Mouse (Mus musculus) forebrain, embryonic 16.5 days (tissue): Measurements from ENCODE around the gene Klhl25. TPM values are rescaled to one million over a fixed set of nuclear protein-coding genes. Genes with fewer than 3 reads are reported as not detected.
"Not testable (repeated sequence)": the region's sequence is repeated elsewhere in the genome, so short reads cannot be mapped to it uniquely, and the experiment has no call there.

ENCODE experiments used
- ATAC-seq: fragments of 200-750 bp; cut with Nextera tagmentation; 2 replicates; pipeline ENCODE4 v1.8.0; 2017; ENCODE audit warnings: mild to moderate bottlenecking, moderate library complexity
- H3K27ac ChIP-seq: fragments of 300-500 bp; sonication (generic); 2 replicates; pipeline ENCODE4 v1.5.1; 2014; ENCODE audit warnings: low read length, control low read depth
- H3K27me3 ChIP-seq: fragments of 300-500 bp; sonication (generic); replicated peaks from 2 replicates; pipeline ENCODE4 v1.6.1; 2014; ENCODE audit warnings: low read length; ENCODE audit not compliant: control insufficient read depth, insufficient read depth
- H3K36me3 ChIP-seq: fragments of 300-500 bp; sonication (generic); 2 replicates; pipeline ENCODE4 v1.6.1; 2014; ENCODE audit not compliant: control insufficient read depth, insufficient read depth
- H3K4me1 ChIP-seq: fragments of 300-500 bp; sonication (generic); replicated peaks from 2 replicates; pipeline ENCODE4 v1.6.1; 2014; ENCODE audit warnings: low read length; ENCODE audit not compliant: control insufficient read depth, insufficient read depth
- H3K4me2 ChIP-seq: fragments of 300-500 bp; sonication (generic); 2 replicates; pipeline ENCODE4 v1.6.1; 2014; ENCODE audit warnings: mild to moderate bottlenecking, low read length, control low read depth
- H3K4me3 ChIP-seq: fragments of 300-500 bp; sonication (generic); replicated peaks from 2 replicates; pipeline ENCODE4 v1.5.1; 2014; ENCODE audit warnings: mild to moderate bottlenecking, low read length, control low read depth
- H3K9ac ChIP-seq: fragments of 300-500 bp; sonication (generic); replicated peaks from 2 replicates; pipeline ENCODE4 v1.6.1; 2014; ENCODE audit warnings: low read depth, low read length, control low read depth
- H3K9me3 ChIP-seq: fragments of 300-500 bp; sonication (generic); 2 replicates; pipeline ENCODE4 v1.6.1; 2016; ENCODE audit warnings: low read length; ENCODE audit not compliant: control insufficient read depth
- WGBS: fragments of 180-500 bp; shearing (Covaris S2); extraction: QIAGEN DNeasy Blood & Tissue Kit; methylation state at CpG from one replicate; pipeline ENCODE4 v1.1.7; 2014; 5-methylcytosine and 5-hydroxymethylcytosine counted together
- polyA plus RNA-seq: library from polyadenylated mRNA; unstranded; fragments of >200 nt; fragmentation: Nextera tagmentation; extraction: Ambion mirVana; gene quantifications from 2 replicates; pipeline ENCODE4 v1.2.1, GENCODE M21; 2015

The Klhl25 gene
- polyA plus RNA-seq, 1 experiment from 2014 or later = 43.7 TPM

DNA sequence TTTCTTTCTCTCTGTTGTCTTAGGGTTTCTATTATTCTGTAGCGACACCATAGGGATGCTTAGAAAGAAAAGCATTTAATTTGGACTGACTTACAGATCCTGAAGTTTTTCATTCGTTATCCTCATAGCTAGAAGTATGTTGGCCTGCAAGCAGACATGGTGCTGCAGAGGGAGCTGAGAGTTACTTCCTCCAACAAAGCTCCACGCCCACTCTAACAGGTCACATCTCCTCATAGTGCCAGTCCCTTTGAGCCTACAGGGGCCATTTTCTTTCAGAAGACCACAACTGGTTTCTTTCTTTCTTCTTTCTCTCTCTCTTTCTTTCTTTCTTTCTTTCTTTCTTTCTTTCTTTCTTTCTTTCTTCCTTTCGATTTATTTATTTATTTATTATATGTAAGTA is 8.0 kb upstream of the Klhl25 start:
- no peak for ATAC-seq
- Histone ChIP-seq H3K27me3 (no peaks in the 10 kb centered on the region), H3K9ac (no peak overlapping the region), H3K4me2 (no peak overlapping the region), H3K9me3 (no peaks in the 10 kb centered on the region), H3K4me1 (no peaks in the 10 kb centered on the region), H3K4me3 (no peak overlapping the region), H3K27ac (no peak overlapping the region), H3K36me3 (no peaks in the 10 kb centered on the region)
- 87% methylated on average over 4 of the region's 4 CpGs for WGBS

DNA sequence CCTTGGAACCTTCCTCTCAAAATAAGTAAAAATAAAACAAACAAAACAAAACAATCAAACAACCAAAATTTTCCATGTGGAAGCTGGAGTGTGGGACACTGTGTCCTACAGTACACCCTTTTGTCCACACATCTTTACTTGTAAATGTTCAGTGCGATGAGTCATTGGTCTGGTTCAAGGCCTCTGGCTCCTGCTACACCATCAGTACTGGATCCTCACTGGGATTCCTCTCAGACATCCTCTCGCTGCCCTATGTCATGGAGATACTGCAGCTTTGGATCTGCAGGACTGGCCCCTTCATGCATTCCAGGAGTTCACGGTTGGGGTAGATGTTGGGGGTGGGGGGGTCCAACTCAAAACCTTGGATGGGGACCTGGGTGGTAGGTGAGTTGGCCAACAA is 5.8 kb upstream of the Klhl25 start:
- H3K4me1 ChIP-seq = peaks cover under 1% of the 10 kb centered on the region
- no peak overlapping the region for H3K4me3 ChIP-seq
- H3K4me2 ChIP-seq = no peak overlapping the region
- no peaks in the 10 kb centered on the region for H3K36me3 ChIP-seq
- H3K27ac ChIP-seq = no peak overlapping the region
- 93% methylated on average over 3 of the region's 3 CpGs for WGBS
- H3K9me3 ChIP-seq = no peaks in the 10 kb centered on the region
- no peak overlapping the region for H3K9ac ChIP-seq
- H3K27me3 ChIP-seq = no peaks in the 10 kb centered on the region
- ATAC-seq = no peak

DNA sequence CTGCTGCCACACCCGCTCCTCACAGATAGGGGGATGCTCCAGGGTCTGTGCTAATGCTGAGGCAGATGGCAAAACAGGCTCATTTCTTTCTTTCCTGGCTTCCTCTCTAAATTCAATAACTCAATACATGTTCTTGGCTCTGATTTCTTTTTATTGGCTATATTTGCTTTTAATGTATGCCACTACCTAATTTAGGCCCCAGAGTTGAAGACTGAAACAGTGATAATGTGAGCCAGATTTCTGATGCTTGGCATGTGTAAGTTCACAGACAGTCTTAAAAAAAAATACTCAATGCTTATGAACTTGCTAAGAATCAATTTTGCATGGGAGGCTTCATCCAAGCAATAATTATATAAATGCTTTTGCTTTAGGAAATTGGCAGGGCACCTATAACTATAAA is 2.2 kb upstream of the Klhl25 start:
- H3K4me3 ChIP-seq = no peak overlapping the region
- H3K27ac ChIP-seq = peak overlapping the region; percentile 76; the same call in 1 of the 2 replicates
- no peak for ATAC-seq

DNA sequence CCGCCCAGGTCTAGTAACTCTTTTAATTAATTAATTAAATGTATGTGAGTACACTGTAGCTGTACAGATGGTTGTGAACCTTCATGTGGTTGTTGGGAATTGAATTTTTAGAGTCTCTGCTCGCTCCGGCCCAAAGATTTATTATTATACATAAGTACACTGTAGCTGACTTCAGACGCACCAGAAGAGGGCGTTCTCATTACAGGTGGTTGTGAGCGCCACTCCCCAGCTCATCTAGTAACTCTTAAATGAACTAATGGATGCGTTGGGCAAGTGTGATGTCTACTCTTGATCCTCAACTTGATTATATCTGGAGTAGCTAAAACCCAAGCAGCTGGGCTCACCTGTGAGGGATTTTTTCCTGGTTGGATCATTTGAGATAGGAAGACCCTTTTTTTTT is 1.2 kb upstream of the Klhl25 start:
- peaks cover 27% of the 10 kb centered on the region for H3K4me1 ChIP-seq
- no peaks in the 10 kb centered on the region for H3K9me3 ChIP-seq
- no peaks in the 10 kb centered on the region for H3K36me3 ChIP-seq
- ATAC-seq = no peak
- H3K27ac ChIP-seq = peak overlapping the region; percentile 76
- no peaks in the 10 kb centered on the region for H3K27me3 ChIP-seq
- no peak overlapping the region for H3K4me2 ChIP-seq
- no peak overlapping the region for H3K9ac ChIP-seq
- no peak overlapping the region for H3K4me3 ChIP-seq
- 45% methylated on average over 7 of the region's 7 CpGs for WGBS

More for the DNA sequence above, 2.2 kb upstream of the Klhl25 start:
- WGBS = 79% methylated on average over 1 of the region's 1 CpGs
- Histone ChIP-seq H3K4me1 (peaks cover 18% of the 10 kb centered on the region), H3K36me3 (no peaks in the 10 kb centered on the region), H3K9me3 (no peaks in the 10 kb centered on the region), H3K9ac (no peak overlapping the region), H3K4me2 (no peak overlapping the region), H3K27me3 (no peaks in the 10 kb centered on the region)

DNA sequence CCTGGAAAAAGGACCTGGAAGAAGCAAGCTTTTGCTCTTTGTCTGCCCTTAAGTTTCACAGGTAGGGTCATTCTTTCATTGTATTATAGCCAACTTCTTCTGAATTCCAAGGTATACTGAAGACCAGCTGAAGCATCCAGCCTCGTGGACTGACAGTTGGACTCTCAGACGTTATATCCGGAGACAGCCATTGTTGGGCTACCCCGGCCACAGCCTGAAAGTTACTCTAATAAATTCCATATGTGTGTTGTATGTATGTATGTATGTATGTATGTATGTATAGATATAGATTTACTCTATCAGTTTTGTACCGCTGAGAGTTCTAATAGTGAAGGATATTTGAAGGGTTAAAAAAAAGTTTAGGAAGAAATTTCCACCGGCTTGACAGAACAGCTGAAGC is 621 bp upstream of the Klhl25 start:
- H3K36me3 ChIP-seq = no peaks in the 10 kb centered on the region
- H3K9ac ChIP-seq = peak overlapping the region; percentile 92
- no peaks in the 10 kb centered on the region for H3K9me3 ChIP-seq
- no peaks in the 10 kb centered on the region for H3K27me3 ChIP-seq
- H3K4me2 ChIP-seq = peak overlapping the region; percentile 85
- no peak for ATAC-seq
- H3K27ac ChIP-seq = 0 out of 2 replicates have a peak overlapping the region, but pooled peaks have one; percentile 1
- peak overlapping the region; percentile 96 for H3K4me3 ChIP-seq
- H3K4me1 ChIP-seq = peaks cover 33% of the 10 kb centered on the region
- 12% methylated on average over 6 of the region's 6 CpGs for whole genome bisulfite sequencing

DNA sequence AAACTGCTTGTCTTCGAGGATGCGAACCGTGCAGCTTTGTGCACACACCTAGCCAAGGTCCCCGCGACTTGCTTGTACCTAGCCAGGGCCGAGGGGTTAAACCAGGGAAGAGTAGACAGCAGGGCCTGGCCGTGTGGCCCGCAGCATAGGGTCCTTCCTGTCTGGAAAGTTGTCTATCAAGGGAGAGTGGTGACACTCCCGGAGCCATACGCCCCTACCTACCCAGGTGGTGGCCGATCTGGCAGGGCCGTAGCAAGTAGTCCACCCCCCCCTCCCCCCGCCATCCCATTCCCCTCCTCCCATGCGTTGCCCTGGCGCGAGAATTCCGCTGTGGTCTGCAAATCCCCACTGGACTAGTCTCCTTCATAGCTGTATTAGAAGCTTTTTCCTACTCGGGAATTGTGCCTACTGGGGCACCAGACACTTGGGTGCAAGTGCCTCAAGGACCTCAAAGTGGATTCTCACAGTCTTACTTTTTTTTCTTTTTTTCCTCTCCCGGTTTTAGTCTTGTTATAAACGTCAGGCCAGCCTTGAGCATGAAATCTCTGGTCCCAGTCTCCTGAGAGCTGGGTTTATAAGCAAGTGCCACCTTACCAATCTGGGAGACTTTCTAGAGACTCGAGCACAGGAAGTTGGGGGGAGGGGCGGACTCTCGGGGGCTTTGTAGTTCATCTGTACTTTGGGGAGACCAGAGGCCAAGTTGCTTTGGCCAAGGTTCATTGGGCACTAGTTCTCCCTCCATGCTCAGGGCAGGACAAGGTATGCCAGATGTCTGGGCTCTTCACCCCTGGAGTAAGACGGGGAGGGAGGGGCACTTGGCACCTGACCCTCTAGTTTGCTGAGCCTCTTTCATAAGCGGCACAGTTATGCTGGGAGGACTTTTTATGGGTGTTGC is 913 bp downstream of the Klhl25 start:
- H3K36me3 ChIP-seq = no peaks in the 10 kb centered on the region
- H3K27ac ChIP-seq = peak overlapping the region; percentile 85
- peak overlapping the region; percentile 92 for H3K9ac ChIP-seq
- no peaks in the 10 kb centered on the region for H3K27me3 ChIP-seq
- ATAC-seq = peak; percentile 9; the same call in 1 of the 2 replicates
- peaks cover 47% of the 10 kb centered on the region for H3K4me1 ChIP-seq
- WGBS = under 1% methylated on average over 25 of the region's 25 CpGs
- H3K9me3 ChIP-seq = no peaks in the 10 kb centered on the region
- peak overlapping the region; percentile 96 for H3K4me3 ChIP-seq
- H3K4me2 ChIP-seq = peak overlapping the region; percentile 85

DNA sequence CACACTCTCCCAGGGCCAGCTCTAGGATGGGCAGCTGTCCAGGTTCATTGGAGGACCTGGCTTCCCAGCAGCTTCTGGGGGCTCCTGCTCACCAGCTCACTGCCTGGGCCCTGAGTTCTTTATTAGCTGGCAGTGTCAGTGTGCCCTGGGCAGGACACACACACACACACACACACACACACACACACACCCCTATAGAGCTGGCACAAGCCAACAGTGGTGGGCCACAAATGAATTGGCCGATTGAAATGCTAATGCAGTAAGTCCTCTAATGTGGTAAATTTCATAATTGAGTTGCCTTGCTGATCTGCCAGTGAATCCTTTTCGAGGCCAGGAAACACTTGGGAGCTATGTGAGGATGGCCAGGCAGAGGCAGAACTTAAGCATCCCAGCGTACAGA is 2.3 kb downstream of the Klhl25 start:
- H3K27me3 ChIP-seq, H3K27ac ChIP-seq, H3K36me3 ChIP-seq, H3K4me2 ChIP-seq, H3K9ac ChIP-seq, H3K4me3 ChIP-seq, H3K9me3 ChIP-seq: not testable (repeated sequence)
- ATAC-seq = 0 out of 2 replicates have a peak, but pooled peaks have one; percentile 1
- no CpG with 5 or more reads among the region's 3 CpGs for WGBS
- H3K4me1 ChIP-seq = peaks cover 60% of the 10 kb centered on the region

DNA sequence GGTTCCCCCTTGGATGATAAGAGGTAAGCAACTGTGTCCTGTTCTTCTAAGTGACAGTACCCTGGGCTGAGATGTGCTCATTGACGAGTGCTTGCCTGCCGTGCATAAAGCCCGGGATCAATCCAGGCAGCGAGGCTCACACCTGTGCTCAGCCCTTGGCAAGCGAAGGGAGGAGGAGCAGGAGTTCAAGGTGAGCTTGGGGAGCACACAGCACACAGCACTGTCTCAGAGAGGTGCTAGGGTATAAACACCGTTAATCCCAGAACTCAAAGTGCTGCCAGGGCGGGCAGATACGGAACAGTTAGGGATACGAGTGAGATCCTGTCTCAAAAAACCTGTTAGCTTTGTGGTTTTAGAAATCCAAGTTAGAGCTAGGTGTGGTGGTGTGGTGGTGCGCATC is 3.2 kb downstream of the Klhl25 start:
- Histone ChIP-seq H3K9ac (no peak overlapping the region), H3K4me3 (no peak overlapping the region), H3K27me3 (no peaks in the 10 kb centered on the region), H3K4me1 (peaks cover 65% of the 10 kb centered on the region), H3K27ac (no peak overlapping the region), H3K9me3 (no peaks in the 10 kb centered on the region), H3K36me3 (no peaks in the 10 kb centered on the region), H3K4me2 (peak overlapping the region; percentile 25)
- 76% methylated on average over 10 of the region's 10 CpGs for WGBS
- ATAC-seq = no peak

DNA sequence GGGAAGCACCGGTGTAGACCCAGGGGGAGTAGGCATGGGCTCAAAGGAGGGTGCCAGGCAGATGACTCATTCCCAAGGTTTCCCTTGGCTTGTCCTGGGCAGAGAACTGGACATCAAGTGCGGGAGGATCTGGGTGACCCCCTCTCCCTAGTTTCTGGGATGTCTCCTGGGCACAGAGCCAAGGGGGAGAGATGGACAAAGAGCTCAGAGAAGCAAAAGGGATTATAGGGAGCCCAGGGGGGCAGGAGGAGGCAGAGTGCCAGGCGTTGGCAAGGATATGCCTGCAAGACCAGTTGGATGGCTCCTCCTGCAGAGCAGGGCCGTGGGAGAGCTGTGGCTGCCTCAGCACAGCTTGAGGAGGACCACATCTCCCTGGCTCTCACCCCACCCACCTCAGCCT is 4.3 kb downstream of the Klhl25 start:
- H3K36me3 ChIP-seq = no peaks in the 10 kb centered on the region
- ATAC-seq = peak; percentile 15; the same call in 1 of the 2 replicates
- peak overlapping the region; percentile 4; the same call in 1 of the 2 replicates for H3K27ac ChIP-seq
- peak overlapping the region; percentile 18 for H3K4me2 ChIP-seq
- 6% methylated on average over 4 of the region's 4 CpGs for WGBS
- no peaks in the 10 kb centered on the region for H3K9me3 ChIP-seq
- peak overlapping the region; percentile 33; the same call in 1 of the 2 replicates for H3K9ac ChIP-seq
- peaks cover 63% of the 10 kb centered on the region for H3K4me1 ChIP-seq
- H3K4me3 ChIP-seq = no peak overlapping the region
- H3K27me3 ChIP-seq = no peaks in the 10 kb centered on the region
